Mouse (Mus musculus) stomach, embryonic 16.5 days (tissue): ENCODE measurements at regions not wholly inside any gene's neighbourhood (a gene's known extent, or its start where the extent isn't known, plus 50 kb on each side); places are given as distances from the start of the nearest gene placed in this dataset.

Experiments used
- ATAC-seq: fragments of 200-750 bp; cut with Nextera tagmentation; 2 replicates; pipeline ENCODE4 v1.8.0; 2017; ENCODE audit warnings: moderate number of reproducible peaks, moderate TSS enrichment; ENCODE audit not compliant: insufficient read depth, low FRiP score
- H3K27ac ChIP-seq: fragments of 300-500 bp; sonication (generic); 2 replicates; pipeline ENCODE4 v1.5.1; 2014; ENCODE audit warnings: low read length
- H3K27me3 ChIP-seq: fragments of 300-500 bp; sonication (generic); 2 replicates; pipeline ENCODE4 v1.6.1; 2014; ENCODE audit warnings: low read length, control low read depth, mixed read lengths; ENCODE audit not compliant: control insufficient read depth, insufficient read depth
- H3K36me3 ChIP-seq: fragments of 300-500 bp; sonication (generic); 2 replicates; pipeline ENCODE4 v1.6.1; 2014; ENCODE audit warnings: low read length; ENCODE audit not compliant: control insufficient read depth, insufficient read depth
- H3K4me1 ChIP-seq: fragments of 300-500 bp; sonication (generic); 2 replicates; pipeline ENCODE4 v1.6.1; 2014; ENCODE audit warnings: low read length, control low read depth, mixed read lengths; ENCODE audit not compliant: control insufficient read depth, insufficient read depth
- H3K4me2 ChIP-seq: fragments of 300-500 bp; sonication (generic); 2 replicates; pipeline ENCODE4 v1.6.1; 2014; ENCODE audit warnings: low read depth, low read length, mixed read lengths
- H3K4me3 ChIP-seq: fragments of 300-500 bp; sonication (generic); replicated peaks from 2 replicates; pipeline ENCODE4 v1.5.1; 2014; ENCODE audit warnings: mild to moderate bottlenecking, low read length
- H3K9ac ChIP-seq: fragments of 300-500 bp; sonication (generic); 2 replicates; pipeline ENCODE4 v1.6.1; 2014; ENCODE audit warnings: low read length
- H3K9me3 ChIP-seq: fragments of 300-500 bp; sonication (generic); replicated peaks from 2 replicates; pipeline ENCODE4 v1.6.1; 2016; ENCODE audit warnings: low read length, control low read depth; ENCODE audit not compliant: control insufficient read depth
- WGBS: fragments of 180-500 bp; shearing (Covaris S2); extraction: QIAGEN DNeasy Blood & Tissue Kit; methylation state at CpG from one replicate; pipeline ENCODE4 v1.1.7; 2014; 5-methylcytosine and 5-hydroxymethylcytosine counted together

DNA sequence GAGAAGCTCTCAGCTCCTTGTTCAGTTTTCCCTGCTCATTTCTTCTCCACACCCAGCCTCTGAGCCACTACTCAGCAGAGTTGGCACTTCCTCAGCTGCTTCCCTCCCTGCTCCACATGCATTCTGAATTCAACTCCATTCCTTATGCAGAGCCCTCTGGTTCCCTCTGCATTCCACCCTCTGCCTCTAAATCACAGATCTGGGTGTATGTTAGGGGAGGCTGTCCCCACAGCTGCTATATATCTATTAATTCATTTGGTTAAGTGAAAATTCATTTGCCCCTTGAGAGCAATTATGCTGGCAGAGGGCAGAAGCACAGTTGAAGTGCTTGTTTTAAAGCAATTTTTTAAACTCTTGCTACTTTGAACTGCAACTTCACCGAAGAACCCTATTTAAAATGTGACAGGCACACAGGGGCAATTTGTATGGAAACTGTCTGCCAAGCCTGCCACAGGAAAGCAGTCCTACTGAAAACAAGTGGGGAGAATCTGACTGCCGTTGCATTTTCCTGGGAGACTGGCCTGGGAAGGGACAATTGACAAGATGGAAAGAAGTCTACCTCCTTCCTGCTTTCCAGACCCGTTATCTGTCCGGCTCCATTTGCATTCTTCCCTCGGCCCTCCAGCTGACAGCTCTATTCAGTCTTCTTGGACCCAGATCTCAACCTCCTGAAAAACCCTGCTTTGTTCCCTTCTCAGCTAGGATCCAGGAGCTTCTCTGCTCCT lies 88.0 kb upstream of the Gpr141 start:
- 40% methylated on average over 5 of the region's 5 CpGs for WGBS
- ATAC-seq, result no peak

DNA sequence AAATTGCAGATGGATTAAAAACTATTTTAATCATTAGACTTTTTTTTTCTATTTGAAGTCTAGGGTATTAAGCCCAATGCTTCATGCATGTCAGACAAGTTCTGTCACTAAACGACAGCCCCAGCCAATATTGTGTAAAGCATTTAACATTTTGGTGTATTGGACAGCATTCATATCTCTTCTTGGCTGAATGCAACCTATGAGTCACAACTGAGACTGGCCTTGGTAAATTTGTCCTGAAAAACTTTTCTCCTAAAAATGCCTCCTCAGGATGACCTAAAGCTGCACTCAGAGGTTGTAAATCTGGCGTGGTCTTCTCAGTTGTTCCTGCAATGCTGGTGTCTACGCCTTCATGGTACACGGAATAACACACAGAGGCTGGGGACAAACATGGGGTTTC lies 78.7 kb upstream of the Gpr141 start:
- Histone ChIP-seq H3K9me3 (no peaks in the 10 kb centered on the region), H3K27me3 (no peaks in the 10 kb centered on the region), H3K4me1 (no peaks in the 10 kb centered on the region), H3K4me3 (no peak overlapping the region), H3K4me2 (no peak overlapping the region), H3K27ac (no peak overlapping the region), H3K9ac (no peak overlapping the region), H3K36me3 (no peaks in the 10 kb centered on the region)
- ATAC-seq, result no peak
- WGBS, result 80% methylated on average over 4 of the region's 4 CpGs

More for the DNA sequence above, 88.0 kb upstream of the Gpr141 start:
- H3K4me2 ChIP-seq, result no peak overlapping the region
- no peak overlapping the region for H3K9ac ChIP-seq
- no peaks in the 10 kb centered on the region for H3K9me3 ChIP-seq
- no peaks in the 10 kb centered on the region for H3K36me3 ChIP-seq
- no peak overlapping the region for H3K27ac ChIP-seq
- H3K4me3 ChIP-seq, result no peak overlapping the region
- no peaks in the 10 kb centered on the region for H3K27me3 ChIP-seq
- H3K4me1 ChIP-seq, result no peaks in the 10 kb centered on the region

DNA sequence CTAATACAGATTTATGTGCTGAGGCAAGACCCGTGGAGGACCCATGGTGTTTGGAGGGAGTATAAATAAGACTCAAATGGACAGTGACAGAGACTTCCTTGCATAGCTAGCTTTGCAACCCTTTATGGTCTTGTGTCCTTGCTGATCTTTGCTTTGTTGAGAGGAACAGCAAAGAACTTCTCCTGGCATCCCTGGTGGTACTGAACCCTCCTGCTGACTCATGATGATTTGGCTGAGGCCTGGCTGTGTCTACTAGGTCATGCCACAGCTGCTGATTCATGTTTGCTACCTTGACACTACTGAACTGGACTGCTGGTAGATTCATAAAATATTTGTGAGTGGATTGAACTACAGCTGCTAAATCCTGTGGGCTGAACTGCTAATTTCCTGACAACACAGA lies 73.1 kb upstream of the Gpr141 start:
- WGBS, result 68% methylated on average over 1 of the region's 1 CpGs
- Histone ChIP-seq H3K27me3 (no peaks in the 10 kb centered on the region), H3K9me3 (no peaks in the 10 kb centered on the region), H3K36me3 (no peaks in the 10 kb centered on the region), H3K4me1 (no peaks in the 10 kb centered on the region), H3K4me3 (no peak overlapping the region), H3K9ac (no peak overlapping the region), H3K27ac (no peak overlapping the region), H3K4me2 (no peak overlapping the region)
- ATAC-seq, result no peak

DNA sequence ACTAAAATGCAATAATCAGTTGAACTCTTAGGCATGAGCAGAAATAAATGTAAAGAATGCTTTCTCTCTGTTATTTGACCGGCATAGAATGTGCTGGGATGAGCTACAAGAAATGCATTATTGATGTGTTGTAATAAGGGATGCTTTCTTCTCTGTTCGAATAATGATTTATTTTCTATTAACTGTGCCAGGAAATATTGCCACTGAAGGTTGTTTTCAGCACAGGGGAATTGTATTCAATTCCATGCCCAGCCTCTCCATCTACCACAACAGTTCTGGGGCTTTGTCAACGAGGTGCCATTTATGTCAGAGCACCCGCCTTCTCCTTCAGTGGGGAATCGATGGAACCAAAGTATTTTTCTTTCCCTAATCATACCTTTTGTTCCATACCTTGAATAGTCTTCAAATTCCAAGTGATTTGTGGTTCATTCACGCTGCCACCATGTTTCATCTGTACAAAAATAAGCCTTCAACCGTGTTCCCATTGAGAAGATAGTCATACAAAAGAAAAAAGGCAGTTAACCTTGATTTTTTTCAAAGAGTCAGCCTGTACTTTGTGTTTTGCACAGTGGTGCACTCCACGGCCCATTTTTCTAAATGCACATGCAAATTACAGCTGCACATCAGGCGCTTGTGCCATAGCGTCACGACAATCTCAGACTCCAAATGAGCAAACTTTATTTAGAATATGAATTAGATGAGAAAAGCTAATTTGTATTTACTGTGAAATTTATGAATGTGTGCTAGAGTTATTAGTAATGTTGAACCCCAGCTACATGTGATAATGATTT lies 65.1 kb upstream of the Gpr141 start:
- H3K36me3 ChIP-seq, result no peaks in the 10 kb centered on the region
- H3K4me1 ChIP-seq, result no peaks in the 10 kb centered on the region
- no peak overlapping the region for H3K4me2 ChIP-seq
- ATAC-seq, result no peak
- no peak overlapping the region for H3K4me3 ChIP-seq
- H3K9ac ChIP-seq, result no peak overlapping the region
- no peaks in the 10 kb centered on the region for H3K9me3 ChIP-seq
- WGBS, result 81% methylated on average over 11 of the region's 11 CpGs
- H3K27me3 ChIP-seq, result no peaks in the 10 kb centered on the region
- H3K27ac ChIP-seq, result no peak overlapping the region

DNA sequence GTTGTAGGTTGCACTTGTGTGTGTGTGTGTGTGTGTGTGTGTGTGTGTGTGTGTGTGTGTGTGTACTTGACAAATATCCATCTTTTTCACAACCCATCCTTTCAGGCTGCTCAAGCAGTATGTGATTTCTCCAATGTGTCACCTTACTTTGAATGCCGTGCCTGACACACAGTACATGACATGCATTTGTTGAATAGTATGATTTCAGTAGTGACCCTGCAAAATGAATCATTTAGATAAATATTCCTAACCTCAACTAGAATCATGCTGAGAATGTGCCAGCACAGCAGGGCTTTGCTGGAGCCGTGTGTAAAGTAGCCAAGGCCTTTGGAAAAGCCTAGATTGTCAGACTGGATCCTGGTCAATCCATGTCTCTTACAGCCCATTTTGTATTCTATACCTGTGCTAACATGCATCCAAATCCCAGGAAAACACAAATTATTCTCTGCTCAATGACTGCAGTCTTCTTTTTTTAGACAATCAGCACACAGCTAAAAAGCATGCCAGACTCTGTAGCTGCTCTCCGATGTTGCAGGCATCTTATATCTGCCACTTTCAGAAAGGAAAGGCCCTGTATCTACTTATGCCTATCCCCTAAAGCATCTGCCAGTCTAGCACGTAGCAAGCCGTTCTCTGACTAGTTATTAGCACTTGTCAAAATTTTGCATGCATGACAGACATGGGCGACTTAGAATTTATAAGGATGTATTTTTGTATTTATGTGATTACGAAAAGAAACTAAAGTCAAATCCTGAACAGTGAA lies 60.0 kb upstream of the Gpr141 start:
- Histone ChIP-seq H3K4me3 (no peak overlapping the region), H3K9me3 (no peaks in the 10 kb centered on the region), H3K9ac (no peak overlapping the region), H3K36me3 (no peaks in the 10 kb centered on the region), H3K27ac (no peak overlapping the region), H3K4me1 (no peaks in the 10 kb centered on the region), H3K27me3 (no peaks in the 10 kb centered on the region), H3K4me2 (no peak overlapping the region)
- no peak for ATAC-seq
- 84% methylated on average over 7 of the region's 7 CpGs for WGBS

DNA sequence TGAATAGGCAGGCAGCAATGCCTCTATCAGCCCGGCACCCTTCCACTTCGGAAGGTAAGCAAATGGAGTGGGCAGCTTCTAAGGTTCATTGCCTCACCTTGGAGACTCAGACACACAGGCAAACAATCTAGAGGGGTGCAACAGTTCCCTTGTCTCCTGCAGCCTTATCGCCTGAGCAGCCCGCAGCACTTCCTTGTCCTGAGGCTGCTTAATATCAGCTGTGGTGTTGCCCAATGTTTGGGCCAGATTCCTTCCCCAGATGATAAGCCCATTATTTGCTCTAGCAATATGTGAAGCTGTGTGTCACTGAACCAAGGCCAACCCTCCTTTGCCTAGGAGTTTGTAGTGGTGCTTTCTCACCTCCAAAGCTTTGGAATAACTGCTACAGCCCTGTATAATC lies 58.8 kb upstream of the Gpr141 start:
- Histone ChIP-seq H3K4me2 (no peak overlapping the region), H3K4me3 (no peak overlapping the region), H3K36me3 (no peaks in the 10 kb centered on the region), H3K27ac (no peak overlapping the region), H3K9me3 (no peaks in the 10 kb centered on the region), H3K27me3 (no peaks in the 10 kb centered on the region), H3K9ac (no peak overlapping the region), H3K4me1 (no peaks in the 10 kb centered on the region)
- WGBS, result 62% methylated on average over 4 of the region's 4 CpGs
- ATAC-seq, result peak; percentile 96

DNA sequence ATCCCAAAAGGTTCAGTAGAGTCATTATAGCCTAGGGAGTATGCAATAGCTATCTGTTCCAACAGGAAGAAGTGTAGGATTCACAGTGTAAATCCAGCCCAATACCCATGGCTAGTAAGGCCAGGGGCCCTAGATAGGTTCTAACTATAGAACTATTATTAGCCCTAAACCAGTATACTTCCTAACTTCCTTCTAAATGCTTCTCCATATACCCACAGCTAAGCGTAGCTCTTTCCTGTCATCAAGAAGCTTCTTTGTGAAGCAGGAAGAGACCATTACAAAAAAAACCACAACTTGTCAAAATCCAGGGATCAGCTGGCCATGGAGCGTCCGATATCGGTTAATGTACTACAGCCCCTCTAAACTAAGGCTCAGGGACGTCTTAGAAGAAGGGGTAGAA lies 57.7 kb upstream of the Gpr141 start:
- Histone ChIP-seq H3K36me3 (no peaks in the 10 kb centered on the region), H3K9ac (no peak overlapping the region), H3K4me3 (no peak overlapping the region), H3K9me3 (no peaks in the 10 kb centered on the region), H3K4me1 (no peaks in the 10 kb centered on the region), H3K27me3 (no peaks in the 10 kb centered on the region), H3K27ac (no peak overlapping the region), H3K4me2 (no peak overlapping the region)
- 75% methylated on average over 5 of the region's 5 CpGs for WGBS
- no peak for ATAC-seq

DNA sequence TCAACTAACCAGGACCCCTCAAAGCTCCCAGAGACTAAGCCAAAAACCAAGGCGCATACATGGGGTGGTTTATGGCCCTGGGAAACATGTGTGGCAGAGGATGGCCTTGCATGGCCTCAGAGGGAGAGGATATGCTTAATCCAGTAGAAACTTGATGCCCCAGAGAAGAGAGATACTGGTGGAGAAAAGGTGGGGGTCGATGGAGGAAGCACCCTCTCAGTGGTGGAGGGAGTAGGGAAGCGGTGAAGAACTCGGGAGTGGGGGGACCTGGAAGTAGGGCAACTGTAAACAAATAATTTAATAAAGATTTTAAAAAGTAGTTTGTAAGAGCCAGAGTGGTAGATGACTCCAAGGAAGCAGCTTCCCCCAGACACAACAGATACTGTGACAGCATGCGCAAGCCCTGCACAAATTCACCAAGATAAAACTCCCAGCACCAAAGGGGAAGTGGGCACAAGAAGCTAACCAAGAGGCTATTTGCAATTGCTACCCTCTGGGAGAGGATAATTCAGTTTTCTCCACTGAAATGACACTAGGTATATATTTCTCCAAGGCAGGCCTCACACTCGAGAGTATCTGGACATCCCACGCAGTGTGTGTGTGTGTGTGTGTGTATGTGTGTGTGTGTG lies 50.7 kb upstream of the Gpr141 start:
- Histone ChIP-seq H3K4me1 (no peaks in the 10 kb centered on the region), H3K4me2 (no peak overlapping the region), H3K27me3 (no peaks in the 10 kb centered on the region), H3K27ac (no peak overlapping the region), H3K4me3 (no peak overlapping the region), H3K9me3 (no peaks in the 10 kb centered on the region), H3K36me3 (no peaks in the 10 kb centered on the region), H3K9ac (no peak overlapping the region)
- ATAC-seq, result no peak
- 75% methylated on average over 7 of the region's 7 CpGs for WGBS
